Mouse (Mus musculus) small intestine, adult 2 months (tissue): ENCODE results near the gene Plcb2. TPM values are rescaled to one million over a fixed set of nuclear protein-coding genes. Genes with fewer than 3 reads are reported as not detected.
A peak's percentile ranks its signal among the peaks of the same experiment; 100 is the strongest.

Experiments
- H3K27ac ChIP-seq: fragments of 200-500 bp; 2 replicates; pipeline ENCODE4 v1.5.1; 2012; ENCODE audit warnings: low read depth, low read length, control low read depth, inconsistent platforms; ENCODE audit not compliant: insufficient read depth
- H3K27me3 ChIP-seq: fragments of 200-500 bp; 2 replicates; pipeline ENCODE4 v1.6.1; 2012; ENCODE audit warnings: mild to moderate bottlenecking, moderate library complexity, low read length, inconsistent platforms; ENCODE audit not compliant: control insufficient read depth, insufficient read depth
- H3K36me3 ChIP-seq: fragments of 200-500 bp; 2 replicates; pipeline ENCODE4 v1.6.1; 2012; ENCODE audit warnings: mild to moderate bottlenecking, low read length, control low read depth, inconsistent platforms; ENCODE audit not compliant: control insufficient read depth, insufficient read depth
- H3K4me1 ChIP-seq: fragments of 200-500 bp; 2 replicates; pipeline ENCODE4 v1.6.1; 2012; ENCODE audit warnings: low read length, inconsistent platforms, mixed read lengths; ENCODE audit not compliant: control insufficient read depth, insufficient read depth, insufficient read length
- H3K4me3 ChIP-seq: fragments of 200-500 bp; 2 replicates; pipeline ENCODE4 v1.5.1; 2012; ENCODE audit warnings: low read depth, mild to moderate bottlenecking, control low read depth, inconsistent platforms, low read length, moderate library complexity
- CTCF ChIP-seq: fragments of 200-500 bp; IDR thresholded peaks from 2 replicates; pipeline ENCODE4 v1.5.1; 2012; ENCODE audit warnings: low read depth, mild to moderate bottlenecking, control low read depth, inconsistent platforms, low read length, moderate library complexity, mixed read lengths; ENCODE audit not compliant: insufficient replicate concordance, insufficient read length; ENCODE audit errors: extremely low read depth
- POLR2A ChIP-seq: fragments of 200-500 bp; IDR thresholded peaks from 2 replicates; pipeline ENCODE4 v1.6.1; 2012; ENCODE audit warnings: low read depth, mild to moderate bottlenecking, control low read depth, inconsistent platforms, low read length, moderate library complexity
- WGBS: fragments of 180-500 bp; shearing (Covaris S2); methylation state at CpG from one replicate; pipeline ENCODE4 v1.1.7; 2018; 5-methylcytosine and 5-hydroxymethylcytosine counted together
- polyA plus RNA-seq: library from polyadenylated mRNA; depleted of rRNA; stranded (reverse); fragments of >200 nt; gene quantifications from 2 replicates; pipeline ENCODE4 v1.2.3, GENCODE M21; 2012

The Plcb2 gene
- polyA plus RNA-seq, 1 experiment = 6.2 TPM

GRCm38 (mm10) chr2:118761358-118761757, 33.1 kb upstream of the Plcb2 start:
- H3K4me3 ChIP-seq = peak overlapping the region; percentile 44
- no peaks in the 10 kb centered on the region for H3K27me3 ChIP-seq
- WGBS = 90% methylated on average over 12 of the region's 12 CpGs
- peak overlapping the region; percentile 56 for H3K27ac ChIP-seq
- no peaks in the 10 kb centered on the region for H3K36me3 ChIP-seq
- TF ChIP-seq POLR2A (no peak), CTCF (no peak)
- H3K4me1 ChIP-seq = peaks cover 60% of the 10 kb centered on the region

GRCm38 (mm10) chr2:118760311-118761025, 32.2 kb upstream of the Plcb2 start:
- no peaks in the 10 kb centered on the region for H3K27me3 ChIP-seq
- no peak overlapping the region for H3K4me3 ChIP-seq
- 0 out of 2 replicates have a peak overlapping the region, but pooled peaks have one; percentile 8 for H3K27ac ChIP-seq
- H3K4me1 ChIP-seq = peaks cover 51% of the 10 kb centered on the region
- WGBS = 83% methylated on average over 11 of the region's 11 CpGs
- no peak for TF ChIP-seq POLR2A
- H3K36me3 ChIP-seq = no peaks in the 10 kb centered on the region

GRCm38 (mm10) chr2:118759828-118760227, 31.6 kb upstream of the Plcb2 start:
- WGBS = 10% methylated on average over 8 of the region's 8 CpGs
- H3K4me1 ChIP-seq = peaks cover 46% of the 10 kb centered on the region
- H3K36me3 ChIP-seq = no peaks in the 10 kb centered on the region
- H3K27me3 ChIP-seq = no peaks in the 10 kb centered on the region
- TF ChIP-seq POLR2A (no peak), CTCF (peak; percentile 81; the same call in 1 of the 2 replicates)
- H3K27ac ChIP-seq = 0 out of 2 replicates have a peak overlapping the region, but pooled peaks have one; percentile 8
- H3K4me3 ChIP-seq = no peak overlapping the region

- Histone ChIP-seq H3K27ac (no peak overlapping the region), H3K36me3 (no peaks in the 10 kb centered on the region; the same call in 1 of the 2 replicates), H3K4me1 (peaks cover 13% of the 10 kb centered on the region), H3K27me3 (no peaks in the 10 kb centered on the region), H3K4me3 (no peak overlapping the region)
- 67% methylated on average over 4 of the region's 4 CpGs for WGBS
- TF ChIP-seq CTCF (no peak), POLR2A (no peak)
These were observed 27.9 kb upstream of the Plcb2 start for GRCm38 (mm10) chr2:118756103-118756502.

- no peak overlapping the region for H3K27ac ChIP-seq
- no peak overlapping the region for H3K4me3 ChIP-seq
- H3K27me3 ChIP-seq = no peaks in the 10 kb centered on the region
- TF ChIP-seq CTCF (no peak), POLR2A (no peak)
- peaks cover 3% of the 10 kb centered on the region; the same call in 1 of the 2 replicates for H3K36me3 ChIP-seq
- H3K4me1 ChIP-seq = peaks cover 10% of the 10 kb centered on the region
- 79% methylated on average over 6 of the region's 6 CpGs for WGBS
These were observed 27.2 kb upstream of the Plcb2 start for GRCm38 (mm10) chr2:118755407-118755806.

- Histone ChIP-seq H3K27me3 (no peaks in the 10 kb centered on the region), H3K36me3 (peaks cover 3% of the 10 kb centered on the region; the same call in 1 of the 2 replicates), H3K27ac (no peak overlapping the region), H3K4me1 (peaks cover under 1% of the 10 kb centered on the region; the same call in 1 of the 2 replicates), H3K4me3 (no peak overlapping the region)
- WGBS = 85% methylated on average over 5 of the region's 5 CpGs
- TF ChIP-seq CTCF = no peak
- no peak for TF ChIP-seq POLR2A
These were observed 25.9 kb upstream of the Plcb2 start for GRCm38 (mm10) chr2:118754143-118754542.

GRCm38 (mm10) chr2:118752792-118753108, 24.5 kb upstream of the Plcb2 start:
- H3K4me1 ChIP-seq = no peaks in the 10 kb centered on the region
- H3K4me3 ChIP-seq = no peak overlapping the region
- H3K36me3 ChIP-seq = peaks cover 3% of the 10 kb centered on the region; the same call in 1 of the 2 replicates
- TF ChIP-seq POLR2A (no peak), CTCF (no peak)
- no peaks in the 10 kb centered on the region for H3K27me3 ChIP-seq
- H3K27ac ChIP-seq = no peak overlapping the region
- WGBS = 88% methylated on average over 4 of the region's 4 CpGs
